Mouse (Mus musculus) neural tube, embryonic 13.5 days (tissue): Measurements from ENCODE around the gene Tgm7. TPM values are rescaled to one million over a fixed set of nuclear protein-coding genes. Genes with fewer than 3 reads are reported as not detected.
"Not testable (repeated sequence)": the region's sequence is repeated elsewhere in the genome, so short reads cannot be mapped to it uniquely, and the experiment has no call there.

Experiments used
- ATAC-seq: fragments of 200-750 bp; cut with Nextera tagmentation; 2 replicates; pipeline ENCODE4 v1.8.0; 2017; ENCODE audit warnings: low read depth, mild to moderate bottlenecking, moderate TSS enrichment, moderate library complexity
- H3K27ac ChIP-seq: fragments of 300-500 bp; sonication (generic); replicated peaks from 2 replicates; pipeline ENCODE4 v1.5.1; 2015; ENCODE audit warnings: moderate library complexity, mild to moderate bottlenecking, inconsistent platforms
- H3K27me3 ChIP-seq: fragments of 300-500 bp; sonication (generic); 2 replicates; pipeline ENCODE4 v1.6.1; 2015; ENCODE audit warnings: mild to moderate bottlenecking, inconsistent platforms
- H3K36me3 ChIP-seq: fragments of 300-500 bp; sonication (generic); 2 replicates; pipeline ENCODE4 v1.6.1; 2015; ENCODE audit warnings: mild to moderate bottlenecking, inconsistent platforms
- H3K4me1 ChIP-seq: fragments of 300-500 bp; sonication (generic); replicated peaks from 2 replicates; pipeline ENCODE4 v1.6.1; 2015; ENCODE audit warnings: inconsistent platforms
- H3K4me2 ChIP-seq: fragments of 300-500 bp; sonication (generic); 2 replicates; pipeline ENCODE4 v1.6.1; 2015; ENCODE audit warnings: inconsistent platforms, mild to moderate bottlenecking, moderate library complexity
- H3K4me3 ChIP-seq: fragments of 300-500 bp; sonication (generic); 2 replicates; pipeline ENCODE4 v1.5.1; 2015; ENCODE audit warnings: mild to moderate bottlenecking, inconsistent platforms
- H3K9ac ChIP-seq: fragments of 300-500 bp; sonication (generic); 2 replicates; pipeline ENCODE4 v1.6.1; 2015; ENCODE audit warnings: moderate library complexity, mild to moderate bottlenecking, inconsistent platforms
- H3K9me3 ChIP-seq: fragments of 300-500 bp; sonication (generic); 2 replicates; pipeline ENCODE4 v1.6.1; 2016; ENCODE audit warnings: inconsistent platforms
- WGBS: fragments of 180-500 bp; shearing (Covaris S2); methylation state at CpG from one replicate; pipeline ENCODE4 v1.1.7; 2015; 5-methylcytosine and 5-hydroxymethylcytosine counted together
- polyA plus RNA-seq: library from polyadenylated mRNA; unstranded; fragments of >200 nt; fragmentation: Nextera tagmentation; extraction: Ambion mirVana; gene quantifications from 2 replicates; pipeline ENCODE4 v1.2.1, GENCODE M21; 2015

Tgm7 gene
- polyA plus RNA-seq, 1 experiment from 2014 or later = 0.08 TPM

- 93% methylated on average over 5 of the region's 5 CpGs for WGBS
- ATAC-seq, H3K9me3 ChIP-seq, H3K4me2 ChIP-seq, H3K27ac ChIP-seq, H3K4me1 ChIP-seq, H3K4me3 ChIP-seq, H3K36me3 ChIP-seq, H3K27me3 ChIP-seq, H3K9ac ChIP-seq: not testable (repeated sequence)
Measured at GRCm38 (mm10) chr2:121126302-121126701, 16.7 kb upstream of the Tgm7 start.

- Histone ChIP-seq H3K9me3 (no peaks in the 10 kb centered on the region), H3K36me3 (no peaks in the 10 kb centered on the region), H3K27ac (no peak overlapping the region), H3K4me3 (no peak overlapping the region), H3K4me2 (no peak overlapping the region), H3K27me3 (no peaks in the 10 kb centered on the region), H3K4me1 (no peaks in the 10 kb centered on the region), H3K9ac (no peak overlapping the region)
- 93% methylated on average over 3 of the region's 3 CpGs for WGBS
- no peak for ATAC-seq
Measured at GRCm38 (mm10) chr2:121119260-121119659, 9.7 kb upstream of the Tgm7 start.

GRCm38 (mm10) chr2:121115418-121115817, 5.8 kb upstream of the Tgm7 start:
- Histone ChIP-seq H3K9me3 (no peaks in the 10 kb centered on the region), H3K36me3 (no peaks in the 10 kb centered on the region), H3K4me1 (no peaks in the 10 kb centered on the region), H3K4me3 (no peak overlapping the region), H3K27me3 (no peaks in the 10 kb centered on the region), H3K27ac (no peak overlapping the region), H3K4me2 (no peak overlapping the region), H3K9ac (no peak overlapping the region)
- WGBS = 96% methylated on average over 2 of the region's 2 CpGs
- ATAC-seq = no peak

- Histone ChIP-seq H3K4me3 (no peak overlapping the region), H3K4me2 (no peak overlapping the region), H3K27me3 (no peaks in the 10 kb centered on the region), H3K4me1 (no peaks in the 10 kb centered on the region), H3K27ac (no peak overlapping the region), H3K36me3 (no peaks in the 10 kb centered on the region), H3K9me3 (no peaks in the 10 kb centered on the region), H3K9ac (no peak overlapping the region)
- no peak for ATAC-seq
Measured at GRCm38 (mm10) chr2:121105940-121106339, 3.7 kb downstream of the Tgm7 start.

- Histone ChIP-seq H3K27ac (no peak overlapping the region), H3K4me3 (no peak overlapping the region), H3K9ac (no peak overlapping the region), H3K9me3 (no peaks in the 10 kb centered on the region), H3K27me3 (no peaks in the 10 kb centered on the region), H3K36me3 (no peaks in the 10 kb centered on the region), H3K4me2 (no peak overlapping the region), H3K4me1 (no peaks in the 10 kb centered on the region)
- ATAC-seq = no peak
- 27% methylated on average over 9 of the region's 9 CpGs for WGBS
Measured at GRCm38 (mm10) chr2:121102051-121102450, 7.5 kb downstream of the Tgm7 start.

GRCm38 (mm10) chr2:121089751-121090150, 19.8 kb downstream of the Tgm7 start:
- H3K4me2 ChIP-seq = no peak overlapping the region
- no peaks in the 10 kb centered on the region for H3K27me3 ChIP-seq
- peaks cover 9% of the 10 kb centered on the region; the same call in 1 of the 2 replicates for H3K4me1 ChIP-seq
- no peaks in the 10 kb centered on the region for H3K9me3 ChIP-seq
- no peak overlapping the region for H3K27ac ChIP-seq
- ATAC-seq = no peak
- no peak overlapping the region for H3K4me3 ChIP-seq
- no peaks in the 10 kb centered on the region for H3K36me3 ChIP-seq
- no peak overlapping the region for H3K9ac ChIP-seq
- WGBS = 78% methylated on average over 4 of the region's 4 CpGs

- no peak overlapping the region for H3K27ac ChIP-seq
- H3K27me3 ChIP-seq = no peaks in the 10 kb centered on the region
- WGBS = 87% methylated on average over 3 of the region's 3 CpGs
- H3K36me3 ChIP-seq = no peaks in the 10 kb centered on the region
- H3K4me3 ChIP-seq = no peak overlapping the region
- H3K9me3 ChIP-seq = no peaks in the 10 kb centered on the region
- ATAC-seq = no peak
- H3K9ac ChIP-seq = no peak overlapping the region
- no peak overlapping the region for H3K4me2 ChIP-seq
- H3K4me1 ChIP-seq = peaks cover 9% of the 10 kb centered on the region; the same call in 1 of the 2 replicates
Measured at GRCm38 (mm10) chr2:121088507-121088906, 21.1 kb downstream of the Tgm7 start.

- 45% methylated on average over 6 of the region's 6 CpGs for WGBS
- H3K4me1 ChIP-seq = peaks cover 9% of the 10 kb centered on the region; the same call in 1 of the 2 replicates
- no peak within 1 kb of the TSS for H3K4me3 ChIP-seq
- H3K9ac ChIP-seq = no peak within 1 kb of the TSS
- H3K4me2 ChIP-seq = no peak within 1 kb of the TSS
- H3K27me3 ChIP-seq = no peaks in the 10 kb centered on the region
- ATAC-seq = no peak
- no peak within 1 kb of the TSS for H3K27ac ChIP-seq
- H3K9me3 ChIP-seq = no peaks in the 10 kb centered on the region
- H3K36me3 ChIP-seq = no peaks in the 10 kb centered on the region
Measured at GRCm38 (mm10) chr2:121085480-121086185, 24.0 kb downstream of the Tgm7 start, which contains the start of gene Tgm5. Tgm5 (minus strand) TSS chr2:121085841.

- Histone ChIP-seq H3K4me3 (no peak overlapping the region), H3K9ac (no peak overlapping the region), H3K4me2 (no peak overlapping the region), H3K27ac (no peak overlapping the region), H3K27me3 (no peaks in the 10 kb centered on the region), H3K36me3 (no peaks in the 10 kb centered on the region), H3K4me1 (peaks cover 9% of the 10 kb centered on the region; the same call in 1 of the 2 replicates), H3K9me3 (no peaks in the 10 kb centered on the region)
- WGBS = 88% methylated on average over 1 of the region's 1 CpGs
- no peak for ATAC-seq
Measured at GRCm38 (mm10) chr2:121082626-121083025, 27.0 kb downstream of the Tgm7 start.

GRCm38 (mm10) chr2:121074747-121075146, 34.8 kb downstream of the Tgm7 start:
- ATAC-seq = no peak
- no peaks in the 10 kb centered on the region for H3K4me1 ChIP-seq
- H3K27ac ChIP-seq = no peak overlapping the region
- no peak overlapping the region for H3K9ac ChIP-seq
- H3K27me3 ChIP-seq = no peaks in the 10 kb centered on the region
- no peak overlapping the region for H3K4me2 ChIP-seq
- no peaks in the 10 kb centered on the region for H3K9me3 ChIP-seq
- H3K36me3 ChIP-seq = no peaks in the 10 kb centered on the region
- no peak overlapping the region for H3K4me3 ChIP-seq
- WGBS = 84% methylated on average over 7 of the region's 7 CpGs

GRCm38 (mm10) chr2:121071871-121072270, 37.7 kb downstream of the Tgm7 start:
- H3K4me3 ChIP-seq = no peak overlapping the region
- no peak overlapping the region for H3K27ac ChIP-seq
- H3K9ac ChIP-seq = no peak overlapping the region
- no peak for ATAC-seq
- H3K27me3 ChIP-seq = no peaks in the 10 kb centered on the region
- 84% methylated on average over 6 of the region's 6 CpGs for WGBS
- H3K36me3 ChIP-seq = no peaks in the 10 kb centered on the region
- H3K4me1 ChIP-seq = no peaks in the 10 kb centered on the region
- no peak overlapping the region for H3K4me2 ChIP-seq
- no peaks in the 10 kb centered on the region for H3K9me3 ChIP-seq

- WGBS = 62% methylated on average over 6 of the region's 6 CpGs
- no peaks in the 10 kb centered on the region for H3K9me3 ChIP-seq
- H3K4me3 ChIP-seq = no peak overlapping the region
- H3K4me1 ChIP-seq = no peaks in the 10 kb centered on the region
- H3K4me2 ChIP-seq = no peak overlapping the region
- no peak overlapping the region for H3K9ac ChIP-seq
- ATAC-seq = no peak
- no peaks in the 10 kb centered on the region for H3K36me3 ChIP-seq
- no peak overlapping the region for H3K27ac ChIP-seq
- no peaks in the 10 kb centered on the region for H3K27me3 ChIP-seq
Measured at GRCm38 (mm10) chr2:121069506-121069905, 40.1 kb downstream of the Tgm7 start.

- WGBS = 52% methylated on average over 4 of the region's 4 CpGs
- Histone ChIP-seq H3K9ac (no peak overlapping the region), H3K36me3 (no peaks in the 10 kb centered on the region), H3K27me3 (no peaks in the 10 kb centered on the region), H3K27ac (no peak overlapping the region), H3K4me2 (no peak overlapping the region), H3K9me3 (no peaks in the 10 kb centered on the region), H3K4me1 (no peaks in the 10 kb centered on the region), H3K4me3 (no peak overlapping the region)
- ATAC-seq = no peak
Measured at GRCm38 (mm10) chr2:121067116-121067515, 42.5 kb downstream of the Tgm7 start.
